Mouse (Mus musculus) MEL (cell line): ENCODE results near the gene Fam131b.

Experiments
- BHLHE40 ChIP-seq: IDR thresholded peaks from 2 replicates; pipeline ENCODE4 v1.6.1; 2012; ENCODE audit warnings: low read depth, mild to moderate bottlenecking, inconsistent platforms, low read length, improper control_type of control experiment, borderline replicate concordance
- POLR2A ChIP-seq, 2 experiments: IDR thresholded peaks; 2 replicates each; pipeline ENCODE4 v1.6.1; 2011 to 2012; ENCODE audit warnings: low read length in 2 of 2, mild to moderate bottlenecking in 2 of 2, control low read depth in 1 of 2, improper control_type of control experiment in 1 of 2, low read depth in 1 of 2, moderate library complexity in 1 of 2; ENCODE audit not compliant: control insufficient read depth in 1 of 2, insufficient read depth in 1 of 2, poor library complexity in 1 of 2
- TAL1 ChIP-seq: IDR thresholded peaks from 2 replicates; pipeline ENCODE4 v1.6.1; 2012; ENCODE audit warnings: mild to moderate bottlenecking, inconsistent platforms, low read length, moderate library complexity, mixed read lengths
- USF2 ChIP-seq, 2 experiments: IDR thresholded peaks; 2 replicates each; pipeline ENCODE4 v1.6.1; 2011 to 2012; ENCODE audit warnings: improper control_type of control experiment in 2 of 2, low read length in 2 of 2, borderline replicate concordance in 1 of 2, inconsistent platforms in 1 of 2, low read depth in 1 of 2, mild to moderate bottlenecking in 1 of 2; ENCODE audit not compliant: insufficient read depth in 1 of 2
- ZC3H11A ChIP-seq: IDR thresholded peaks from 2 replicates; pipeline ENCODE4 v1.6.1; 2012; ENCODE audit warnings: low read depth, mild to moderate bottlenecking, inconsistent platforms, low read length, improper control_type of control experiment

GRCm38 (mm10) chr6:42355794-42356600 lies 31.6 kb upstream of the Fam131b start:
- no peak for TF ChIP-seq POLR2A (IDR thresholded peaks at IDR 0.05; ENCODE audit: control insufficient read depth in 1 of 2, insufficient read depth in 1 of 2, low read depth in 1 of 2, low read length in 2 of 2, poor library complexity in 1 of 2)
- no peak for TF ChIP-seq ZC3H11A
- TF ChIP-seq TAL1: no peak
- no peak for TF ChIP-seq BHLHE40
- TF ChIP-seq USF2 (IDR thresholded peaks at IDR 0.05; ENCODE audit: borderline replicate concordance in 1 of 2, insufficient read depth in 1 of 2, low read depth in 1 of 2, low read length in 2 of 2): no peak
